Mouse (Mus musculus): ENCODE data around the gene Rbfox3. TPM values are rescaled to one million over a fixed set of nuclear protein-coding genes. Genes with fewer than 3 reads are reported as not detected.

Rbfox3 gene
- polyA plus RNA-seq, 1 experiment, result 0.03 TPM

DNA sequence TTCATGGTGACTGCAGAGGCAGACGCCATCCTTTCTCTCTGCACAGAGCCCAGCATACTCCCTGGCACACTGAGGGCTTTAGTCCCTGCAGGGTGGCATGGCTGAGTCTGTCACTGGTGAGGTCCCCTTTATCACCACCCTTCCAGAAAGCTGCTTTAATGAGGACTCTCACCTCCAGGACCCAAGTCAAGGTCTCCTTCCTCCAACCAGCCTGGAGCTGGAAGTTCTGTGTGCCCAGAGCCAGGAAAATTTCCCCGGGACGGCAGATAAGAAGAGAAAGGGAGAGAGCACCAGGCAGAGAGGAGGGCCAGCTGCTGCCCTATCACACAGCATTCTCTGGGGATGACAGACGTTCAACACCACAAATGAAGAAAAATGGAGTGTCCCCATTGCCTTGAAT lies 73.2 kb downstream of the Rbfox3 start:
- H3K9me3 ChIP-seq, result peaks cover 9% of the 10 kb centered on the region

GRCm38 (mm10) chr11:118836889-118837288 lies 74.5 kb downstream of the Rbfox3 start:
- Histone ChIP-seq H3K4me1 (no peaks in the 10 kb centered on the region), H3K4me3 (replicated peaks) (no peak overlapping the region), H3K9me3 (peaks cover 9% of the 10 kb centered on the region), H3K27me3 (replicated peaks) (peaks cover 34% of the 10 kb centered on the region), H3K36me3 (replicated peaks; ENCODE audit: low read length) (no peaks in the 10 kb centered on the region)
- TF ChIP-seq FLI1 (IDR thresholded peaks at IDR 0.05; ENCODE audit: low read length) (no peak), GATA1 (IDR thresholded peaks at IDR 0.05; ENCODE audit: borderline replicate concordance, low read length) (no peak)

More for the DNA sequence above, 73.2 kb downstream of the Rbfox3 start:
- Histone ChIP-seq H3K4me3 (replicated peaks) (no peak overlapping the region), H3K4me1 (no peaks in the 10 kb centered on the region), H3K36me3 (replicated peaks; ENCODE audit: low read length) (no peaks in the 10 kb centered on the region), H3K27me3 (replicated peaks) (peaks cover 38% of the 10 kb centered on the region)
- TF ChIP-seq GATA1 (IDR thresholded peaks at IDR 0.05; ENCODE audit: borderline replicate concordance, low read length) (no peak), FLI1 (IDR thresholded peaks at IDR 0.05; ENCODE audit: low read length) (no peak)

GRCm38 (mm10) chr11:118832793-118833481 lies 78.5 kb downstream of the Rbfox3 start:
- Histone ChIP-seq H3K4me1 (no peaks in the 10 kb centered on the region), H3K27me3 (replicated peaks) (peaks cover 19% of the 10 kb centered on the region), H3K4me3 (replicated peaks) (no peak overlapping the region), H3K9me3 (peaks cover 9% of the 10 kb centered on the region), H3K36me3 (replicated peaks; ENCODE audit: low read length) (no peaks in the 10 kb centered on the region)
- TF ChIP-seq FLI1 (IDR thresholded peaks at IDR 0.05; ENCODE audit: low read length), result no peak
- TF ChIP-seq GATA1 (IDR thresholded peaks at IDR 0.05; ENCODE audit: borderline replicate concordance, low read length), result no peak

DNA sequence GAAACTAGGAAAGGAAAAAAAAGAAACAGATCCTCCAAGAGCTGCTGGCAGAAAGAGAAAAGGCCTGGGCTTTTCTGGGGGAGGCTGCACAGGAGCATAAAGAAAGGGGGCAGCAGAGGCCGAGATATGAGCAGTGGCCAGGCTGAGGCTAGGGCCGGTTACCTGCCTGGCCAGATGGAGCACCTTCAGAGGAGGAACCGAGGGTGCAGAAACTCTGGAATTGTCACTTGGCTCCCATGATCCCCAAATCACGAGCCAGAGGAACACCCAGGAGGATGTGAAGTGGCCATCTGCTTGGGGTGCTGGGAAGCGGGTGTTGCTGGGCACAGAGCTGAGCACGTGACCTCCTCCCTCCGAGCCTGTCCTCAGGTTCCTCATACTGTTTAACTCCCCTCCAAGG lies 79.7 kb downstream of the Rbfox3 start:
- Histone ChIP-seq H3K4me3 (replicated peaks) (no peak overlapping the region), H3K9me3 (peaks cover 9% of the 10 kb centered on the region), H3K27me3 (replicated peaks) (peaks cover 16% of the 10 kb centered on the region), H3K36me3 (replicated peaks; ENCODE audit: low read length) (no peaks in the 10 kb centered on the region), H3K4me1 (no peaks in the 10 kb centered on the region)
- TF ChIP-seq FLI1 (IDR thresholded peaks at IDR 0.05; ENCODE audit: low read length) (no peak), GATA1 (IDR thresholded peaks at IDR 0.05; ENCODE audit: borderline replicate concordance, low read length) (no peak)

DNA sequence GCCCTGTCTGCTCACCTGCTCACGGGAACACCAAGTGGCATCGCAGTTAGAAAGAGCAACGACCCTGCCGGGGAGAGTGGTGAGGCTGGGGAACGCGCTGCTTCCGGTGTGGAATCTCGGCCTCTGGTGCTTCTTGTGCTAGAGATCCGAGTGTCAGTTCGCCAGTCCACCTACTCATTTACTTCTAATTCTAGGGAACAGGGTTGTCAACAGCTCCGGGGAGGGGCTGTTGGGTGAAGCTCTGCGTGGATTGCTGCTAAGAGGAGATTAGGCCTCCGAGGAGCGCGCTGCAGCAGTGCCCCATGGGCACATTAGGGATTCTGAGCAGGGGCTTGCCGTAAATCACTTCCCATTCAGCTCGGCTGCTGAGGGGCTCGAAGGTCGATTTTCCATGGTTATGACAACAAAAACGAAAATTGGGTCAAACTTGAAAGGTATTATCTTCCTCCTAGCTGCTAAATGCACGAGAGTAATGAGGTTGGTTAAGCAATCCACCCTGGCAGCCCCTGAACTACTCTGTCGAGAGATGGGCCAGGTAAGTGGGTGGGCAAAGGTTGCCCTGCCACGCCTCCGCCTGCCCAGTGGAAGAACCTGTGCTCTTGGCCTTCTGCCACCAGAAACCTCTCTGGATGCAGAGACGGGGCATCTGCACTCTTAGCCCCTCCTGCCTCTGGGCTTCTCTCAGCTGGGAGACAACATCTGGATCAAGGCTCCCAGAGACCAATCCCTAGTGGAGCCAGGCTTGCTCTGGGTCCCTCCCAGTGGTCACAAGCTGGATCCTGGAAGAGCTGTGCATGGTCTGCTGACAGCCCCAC lies 85.9 kb downstream of the Rbfox3 start:
- H3K4me3 ChIP-seq (replicated peaks), result no peak overlapping the region
- no peaks in the 10 kb centered on the region for H3K9me3 ChIP-seq
- H3K36me3 ChIP-seq (replicated peaks; ENCODE audit: low read length), result no peaks in the 10 kb centered on the region
- peaks cover 19% of the 10 kb centered on the region for H3K27me3 ChIP-seq (replicated peaks)
- TF ChIP-seq GATA1 (IDR thresholded peaks at IDR 0.05; ENCODE audit: borderline replicate concordance, low read length) (no peak), FLI1 (IDR thresholded peaks at IDR 0.05; ENCODE audit: low read length) (no peak)
- H3K4me1 ChIP-seq, result no peaks in the 10 kb centered on the region

GRCm38 (mm10) chr11:118821353-118821752 lies 90.0 kb downstream of the Rbfox3 start:
- Histone ChIP-seq H3K27me3 (replicated peaks) (peaks cover 20% of the 10 kb centered on the region), H3K4me3 (replicated peaks) (no peak overlapping the region), H3K9me3 (no peaks in the 10 kb centered on the region), H3K36me3 (replicated peaks; ENCODE audit: low read length) (no peaks in the 10 kb centered on the region), H3K4me1 (no peaks in the 10 kb centered on the region)
- TF ChIP-seq GATA1 (IDR thresholded peaks at IDR 0.05; ENCODE audit: borderline replicate concordance, low read length) (no peak), FLI1 (IDR thresholded peaks at IDR 0.05; ENCODE audit: low read length) (no peak)

GRCm38 (mm10) chr11:118818528-118818927 lies 92.9 kb downstream of the Rbfox3 start:
- Histone ChIP-seq H3K4me1 (no peaks in the 10 kb centered on the region; the same call in 1 of the 2 replicates), H3K27me3 (replicated peaks) (peaks cover 17% of the 10 kb centered on the region), H3K4me3 (replicated peaks) (no peak overlapping the region), H3K9me3 (peaks cover 8% of the 10 kb centered on the region), H3K36me3 (replicated peaks; ENCODE audit: low read length) (no peaks in the 10 kb centered on the region)
- TF ChIP-seq GATA1 (IDR thresholded peaks at IDR 0.05; ENCODE audit: borderline replicate concordance, low read length), result no peak
- no peak for TF ChIP-seq FLI1 (IDR thresholded peaks at IDR 0.05; ENCODE audit: low read length)

DNA sequence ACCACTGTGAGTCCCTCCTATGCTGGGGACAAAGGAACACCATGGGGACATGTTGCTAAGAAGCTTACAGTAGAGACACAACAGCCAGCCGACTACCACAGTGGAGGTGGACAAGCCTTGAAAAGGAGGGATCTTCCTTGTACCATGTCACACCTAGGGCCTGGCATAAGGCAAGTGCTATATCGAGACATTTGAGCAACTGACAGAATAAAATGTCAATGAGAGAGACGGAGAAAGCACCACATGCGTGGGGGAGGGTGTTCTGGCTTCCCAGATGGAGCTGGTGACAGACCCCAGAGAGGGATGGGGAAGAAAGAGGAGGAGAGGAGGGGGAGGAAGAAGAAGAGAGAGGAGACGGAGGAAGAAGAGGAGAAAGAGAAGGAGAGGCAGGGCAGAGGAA lies 96.3 kb downstream of the Rbfox3 start:
- Histone ChIP-seq H3K4me3 (replicated peaks) (no peak overlapping the region), H3K4me1 (no peaks in the 10 kb centered on the region; the same call in 1 of the 2 replicates), H3K9me3 (peaks cover 8% of the 10 kb centered on the region), H3K27me3 (replicated peaks) (peaks cover 19% of the 10 kb centered on the region), H3K36me3 (replicated peaks; ENCODE audit: low read length) (no peaks in the 10 kb centered on the region)
- TF ChIP-seq FLI1 (IDR thresholded peaks at IDR 0.05; ENCODE audit: low read length) (no peak), GATA1 (IDR thresholded peaks at IDR 0.05; ENCODE audit: borderline replicate concordance, low read length) (no peak)

GRCm38 (mm10) chr11:118813942-118814341 lies 97.5 kb downstream of the Rbfox3 start:
- no peak for TF ChIP-seq GATA1 (IDR thresholded peaks at IDR 0.05; ENCODE audit: borderline replicate concordance, low read length)
- TF ChIP-seq FLI1 (IDR thresholded peaks at IDR 0.05; ENCODE audit: low read length), result no peak
- Histone ChIP-seq H3K4me3 (replicated peaks) (no peak overlapping the region), H3K36me3 (replicated peaks; ENCODE audit: low read length) (no peaks in the 10 kb centered on the region), H3K4me1 (no peaks in the 10 kb centered on the region; the same call in 1 of the 2 replicates), H3K9me3 (peaks cover 8% of the 10 kb centered on the region), H3K27me3 (replicated peaks) (peaks cover 20% of the 10 kb centered on the region)

- no peaks in the 10 kb centered on the region for H3K36me3 ChIP-seq (replicated peaks; ENCODE audit: low read length)
- TF ChIP-seq FLI1 (IDR thresholded peaks at IDR 0.05; ENCODE audit: low read length) (no peak), GATA1 (IDR thresholded peaks at IDR 0.05; ENCODE audit: borderline replicate concordance, low read length) (no peak)
- H3K4me3 ChIP-seq (replicated peaks), result no peak overlapping the region
- H3K27me3 ChIP-seq (replicated peaks), result peaks cover 32% of the 10 kb centered on the region
- H3K4me1 ChIP-seq, result no peaks in the 10 kb centered on the region; the same call in 1 of the 2 replicates
- H3K9me3 ChIP-seq, result peaks cover 8% of the 10 kb centered on the region
Measured at GRCm38 (mm10) chr11:118811404-118811803, 100.0 kb downstream of the Rbfox3 start.
